In genomic region chr1:92099964-92100363, GRCm38 (mm10) we compare ENCODE assay signal across 11 mouse cellular contexts.
A peak's percentile ranks its signal among the peaks of the same experiment; 100 is the strongest.
DNase-seq lines count a peak whose midpoint lies in the region; ATAC-seq and TF ChIP-seq lines count a peak whose summit lies in the region.
"Had no signal": no experiment of that assay in that cellular context is flagged by ENCODE, and none has a peak within 500 bp of the region (broad histone marks: within the 10 kb centered on the region; RNA-seq: fewer than 3 reads in every experiment).

No protein-coding gene starts in this region.

- no peak for TF ChIP-seq CTCF in brain, embryonic 14.5 days (IDR thresholded peaks at IDR 0.05; ENCODE audit: borderline replicate concordance, extremely low read depth, insufficient read depth, insufficient read length)

- H3K4me1 ChIP-seq in heart, embryonic 16.5 days (ENCODE audit: control insufficient read depth, insufficient read depth, low read length) = peaks cover 31% of the 10 kb centered on the region
- peaks cover 19% of the 10 kb centered on the region for H3K4me1 ChIP-seq in heart, embryonic 11.5 days (ENCODE audit: control insufficient read depth, insufficient read depth, low read length)
- H3K4me1 ChIP-seq in embryonic facial prominence, embryonic 15.5 days = peaks cover 8% of the 10 kb centered on the region; the same call in 1 of the 2 replicates

- peak; percentile 27 for DNase-seq in brain, embryonic 14.5 days (ENCODE audit: low read depth)
- DNase-seq in left cerebral cortex, postnatal 14 days (ENCODE audit: low spot score in 2 of 2) = peak; percentile 41 to 68
- DNase-seq in kidney, postnatal 36 days = no peak
- no peak for DNase-seq in MN1 (ENCODE audit: low spot score)
- DNase-seq: thymus, postnatal 36 days had no signal

- no peak for ATAC-seq in heart, embryonic 16.5 days (replicated peaks; ENCODE audit: extremely low read depth, insufficient read depth, low FRiP score)
- ATAC-seq in heart, embryonic 11.5 days (replicated peaks; ENCODE audit: insufficient number of reproducible peaks, low FRiP score, low TSS enrichment) = no peak
- peak; percentile 54; the same call in 1 of the 2 replicates for ATAC-seq in embryonic facial prominence, embryonic 15.5 days (ENCODE audit: insufficient number of reproducible peaks, low FRiP score, low TSS enrichment, low read depth)
- ATAC-seq: inflammation-experienced regulatory T-cells, adult 6 months; midbrain, embryonic 16.5 days had no signal

- no peaks in the 10 kb centered on the region for H3K9me3 ChIP-seq in heart, embryonic 16.5 days (replicated peaks; ENCODE audit: control insufficient read depth, low read length)
- no peaks in the 10 kb centered on the region for H3K9me3 ChIP-seq in heart, embryonic 11.5 days (replicated peaks; ENCODE audit: control insufficient read depth, low read length)
- no peaks in the 10 kb centered on the region for H3K9me3 ChIP-seq in embryonic facial prominence, embryonic 15.5 days (replicated peaks)
- H3K9me3 ChIP-seq: liver, embryonic 15.5 days had no signal

- no peak for TF ChIP-seq POLR2A in brain, embryonic 14.5 days (IDR thresholded peaks at IDR 0.05; ENCODE audit: borderline replicate concordance, extremely low read depth, insufficient read depth, insufficient read length, poor library complexity, severe bottlenecking)

- H3K4me3 ChIP-seq in heart, embryonic 16.5 days (ENCODE audit: low read length) = no peak overlapping the region
- no peak overlapping the region for H3K4me3 ChIP-seq in heart, embryonic 11.5 days (ENCODE audit: low read depth, low read length)
- H3K4me3 ChIP-seq in embryonic facial prominence, embryonic 15.5 days (replicated peaks) = no peak overlapping the region
- H3K4me3 ChIP-seq: liver, embryonic 15.5 days had no signal

- no peaks in the 10 kb centered on the region for H3K36me3 ChIP-seq in heart, embryonic 16.5 days (ENCODE audit: control insufficient read depth, insufficient read depth)
- H3K36me3 ChIP-seq in heart, embryonic 11.5 days (ENCODE audit: control insufficient read depth, insufficient read depth, low read length) = no peaks in the 10 kb centered on the region
- H3K36me3 ChIP-seq in embryonic facial prominence, embryonic 15.5 days = no peaks in the 10 kb centered on the region
- H3K36me3 ChIP-seq: liver, embryonic 15.5 days had no signal

- intact Hi-C loops in left cerebral cortex, postnatal 14 days (cut with DNase I) = loop anchor here (10.0 kb wide), 1 partner anchor 75 kb away; no protein-coding TSS in a partner anchor

- no peak overlapping the region for H3K9ac ChIP-seq in heart, embryonic 16.5 days (ENCODE audit: low read length)
- no peak overlapping the region for H3K9ac ChIP-seq in heart, embryonic 11.5 days (ENCODE audit: low read depth, low read length)
- no peak overlapping the region for H3K9ac ChIP-seq in embryonic facial prominence, embryonic 15.5 days
- H3K9ac ChIP-seq: liver, embryonic 15.5 days had no signal

- WGBS in heart, embryonic 16.5 days = 59% methylated on average over 4 of the region's 4 CpGs
- 74% methylated on average over 4 of the region's 4 CpGs for WGBS in heart, embryonic 11.5 days (ENCODE audit: insufficient replicate concordance)
- WGBS in embryonic facial prominence, embryonic 15.5 days = 75% methylated on average over 4 of the region's 4 CpGs

- H3K27me3 ChIP-seq in heart, embryonic 16.5 days (ENCODE audit: control insufficient read depth, insufficient read depth, low read length) = no peaks in the 10 kb centered on the region
- no peaks in the 10 kb centered on the region for H3K27me3 ChIP-seq in heart, embryonic 11.5 days (ENCODE audit: control insufficient read depth, insufficient read depth, low read length)
- no peaks in the 10 kb centered on the region for H3K27me3 ChIP-seq in embryonic facial prominence, embryonic 15.5 days
- H3K27me3 ChIP-seq: liver, embryonic 15.5 days had no signal

- no peak overlapping the region for H3K4me2 ChIP-seq in heart, embryonic 16.5 days (ENCODE audit: low read depth, low read length)
- H3K4me2 ChIP-seq in heart, embryonic 11.5 days = no peak overlapping the region
- H3K4me2 ChIP-seq in embryonic facial prominence, embryonic 15.5 days (replicated peaks) = no peak overlapping the region
- H3K4me2 ChIP-seq: liver, embryonic 15.5 days had no signal

- peak overlapping the region; percentile 40 for H3K27ac ChIP-seq in heart, embryonic 16.5 days (ENCODE audit: low read length)
- H3K27ac ChIP-seq in heart, embryonic 11.5 days (ENCODE audit: low read depth, low read length) = no peak overlapping the region
- H3K27ac ChIP-seq in embryonic facial prominence, embryonic 15.5 days (replicated peaks) = no peak overlapping the region
- H3K27ac ChIP-seq: liver, embryonic 15.5 days had no signal

Comparison
In these comparisons a context has a peak if more than half of its experiments do, and no peak if none do; other contexts are left out.
1. DNase-seq: peak in brain, embryonic 14.5 days (single experiment) and left cerebral cortex, postnatal 14 days (2 of 2); none in kidney, postnatal 36 days (0 of 2) and MN1 (single experiment).